Mouse (Mus musculus) adrenal gland (tissue): ENCODE data around the gene Rhox2b.
"Not testable (repeated sequence)": the region's sequence is repeated elsewhere in the genome, so short reads cannot be mapped to it uniquely, and the experiment has no call there.

Experiments used
- intact Hi-C: fragments of 180-260 bp; cut with DNase I; formaldehyde crosslinking; loops from one replicate; pipeline ENCODE4 v1.15.1; 2025
- long read RNA-seq, 2 experiments: library from polyadenylated mRNA; unstranded; transcript quantifications; one replicate each; pipeline ENCODE4 v2.0.0; 2020; ENCODE audit warnings: borderline replicate concordance in 1 of 2; ENCODE audit not compliant: insufficient replicate concordance in 1 of 2

The Rhox2b gene
- long read RNA-seq, experiment 1 = 0 reads
- long read RNA-seq, experiment 2 = 0 reads

DNA sequence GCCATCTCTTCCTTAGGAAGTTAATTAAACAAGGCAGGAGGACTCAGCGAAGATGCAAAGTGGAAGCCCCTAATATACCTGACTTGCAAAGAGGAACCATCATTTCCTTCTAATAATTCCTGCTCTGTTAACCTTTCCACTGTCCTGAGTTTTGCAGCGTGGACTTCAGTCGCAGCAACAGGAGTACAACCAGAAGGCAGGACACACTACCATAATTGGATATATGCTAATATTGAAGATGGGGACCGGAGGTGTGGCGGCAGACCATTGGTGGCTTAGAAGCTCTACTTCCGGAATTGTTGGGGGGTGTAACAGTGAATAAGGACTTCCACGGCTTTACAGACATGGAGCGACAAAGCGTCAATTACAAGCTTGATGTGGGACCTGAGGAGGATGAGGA is at the start of gene Rhox2b:
Gene Rhox2b, plus strand, starts transcription at position 301 of the 400 bp plus-strand sequence.
- intact Hi-C loops = not testable (repeated sequence)

DNA sequence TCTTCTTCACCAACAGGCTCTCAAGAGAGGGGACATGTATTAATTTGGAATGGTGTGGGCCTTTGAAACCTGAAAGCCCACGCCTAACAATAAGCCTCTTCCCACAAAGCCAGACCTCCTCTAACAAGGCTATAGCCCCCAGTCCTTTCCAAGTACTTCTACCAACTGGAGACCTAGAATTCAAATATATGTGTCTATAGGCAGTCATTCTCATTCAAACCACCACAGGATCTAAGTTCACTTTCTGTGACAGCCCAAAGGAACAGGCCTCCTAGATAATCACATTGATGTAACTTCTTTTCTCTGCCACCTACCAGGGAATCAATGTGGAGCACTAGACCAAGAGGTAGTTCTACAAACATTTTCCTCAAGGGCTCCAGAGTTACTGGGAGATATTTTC is 32.1 kb upstream of the Rhox2b start, which contains the start of gene Rhox3a2:
Gene Rhox3a2, plus strand, starts transcription at position 301 of the 400 bp plus-strand sequence.
- intact Hi-C loops = not testable (repeated sequence)

DNA sequence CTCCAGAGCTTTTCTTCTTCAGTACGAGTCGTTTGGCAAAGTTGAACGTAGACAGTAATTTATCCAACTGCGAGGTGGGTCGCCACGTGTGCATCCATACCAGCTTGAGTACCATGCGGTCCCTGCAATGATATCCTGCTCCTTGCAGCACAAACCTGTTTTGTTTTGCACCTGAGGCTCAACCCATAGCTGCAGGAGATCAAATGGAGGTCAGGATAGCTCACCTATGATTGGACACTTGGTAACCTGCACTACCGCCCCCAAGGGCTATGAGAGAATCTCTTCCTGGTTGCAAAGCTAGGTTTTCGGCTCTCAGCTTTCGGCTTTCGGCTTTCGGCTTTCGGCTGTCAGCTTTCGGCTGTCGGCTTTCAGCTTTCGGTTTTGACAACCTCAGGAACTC is 21.3 kb upstream of the Rhox2b start, which contains the start of gene Rhox4a2:
Gene Rhox4a2, plus strand, starts transcription at position 301 of the 400 bp plus-strand sequence.
- intact Hi-C loops = not testable (repeated sequence)

DNA sequence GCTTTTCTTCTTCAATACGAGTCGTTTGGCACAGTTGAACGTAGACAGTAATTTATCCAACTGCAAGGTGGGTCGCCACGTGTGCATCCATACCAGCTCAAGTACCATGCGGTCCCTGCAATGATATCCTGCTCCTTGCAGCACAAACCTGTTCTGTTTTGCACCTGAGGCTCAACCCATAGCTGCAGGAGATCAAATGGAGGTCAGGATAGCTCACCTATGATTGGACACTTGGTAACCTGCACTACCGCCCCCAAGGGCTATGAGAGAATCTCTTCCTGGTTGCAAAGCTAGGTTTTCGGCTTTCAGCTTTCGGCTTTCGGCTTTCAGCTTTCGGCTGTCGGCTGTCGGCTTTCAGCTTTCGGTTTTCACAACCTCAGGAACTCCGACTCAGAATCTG is 20.3 kb downstream of the Rhox2b start, which contains the start of gene Rhox4b:
Gene Rhox4b, plus strand, starts transcription at position 301 of the 400 bp plus-strand sequence.
- intact Hi-C loops = not testable (repeated sequence)

DNA sequence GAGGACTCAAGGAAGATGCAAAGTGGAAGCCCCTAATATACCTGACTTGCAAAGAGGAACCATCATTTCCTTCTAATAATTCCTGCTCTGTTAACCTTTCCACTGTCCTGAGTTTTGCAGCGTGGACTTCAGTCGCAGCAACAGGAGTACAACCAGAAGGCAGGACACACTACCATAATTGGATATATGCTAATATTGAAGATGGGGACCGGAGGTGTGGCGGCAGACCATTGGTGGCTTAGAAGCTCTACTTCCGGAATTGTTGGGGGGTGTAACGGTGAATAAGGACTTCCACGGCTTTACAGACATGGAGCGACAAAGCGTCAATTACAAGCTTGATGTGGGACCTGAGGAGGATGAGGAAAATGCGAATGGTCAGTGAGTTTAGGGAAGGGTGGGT is 41.5 kb downstream of the Rhox2b start, which contains the start of gene Rhox2c:
Gene Rhox2c, plus strand, starts transcription at position 301 of the 400 bp plus-strand sequence.
- intact Hi-C loops = not testable (repeated sequence)

DNA sequence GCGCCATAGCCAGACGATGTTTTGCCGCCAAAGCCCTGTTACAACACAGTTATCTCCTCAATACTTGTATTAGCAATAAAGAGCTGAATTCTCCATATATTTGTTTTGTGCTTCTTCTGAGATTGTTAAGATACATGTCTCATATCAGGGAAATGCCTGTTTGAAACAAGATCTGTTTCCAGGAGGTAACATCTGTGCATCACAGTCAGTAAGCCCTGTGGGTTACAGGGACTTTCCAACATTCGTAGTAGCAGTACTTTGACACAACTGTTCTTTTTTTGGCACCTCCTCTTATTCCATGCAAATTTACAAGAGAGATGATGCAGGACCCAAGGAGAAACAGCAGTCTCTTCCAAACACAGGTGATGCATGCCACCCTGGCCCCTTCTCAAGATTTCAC is 46.4 kb downstream of the Rhox2b start, which contains the start of gene Rhox3c:
Gene Rhox3c, plus strand, starts transcription at position 301 of the 400 bp plus-strand sequence.
- intact Hi-C loops = not testable (repeated sequence)
